ENCODE assay signal across 9 mouse cellular contexts in genomic region chr5:39755375-39755774, GRCm38 (mm10). TPM values are rescaled to one million over a fixed set of nuclear protein-coding genes. Genes with fewer than 3 reads are reported as not detected.
DNase-seq lines count a peak whose midpoint lies in the region; ATAC-seq lines count a peak whose summit lies in the region.
"Not testable (repeated sequence)": the region's sequence is repeated elsewhere in the genome, so short reads cannot be mapped to it uniquely, and the experiment has no call there.
"Had no signal": no experiment of that assay in that cellular context is flagged by ENCODE, and none has a peak within 500 bp of the region (broad histone marks: within the 10 kb centered on the region; RNA-seq: fewer than 3 reads in every experiment).

TSS of gene Hs3st1 (minus strand) at chr5:39755475.

- WGBS in embryonic facial prominence, embryonic 13.5 days = 92% methylated on average over 15 of the region's 15 CpGs
- 93% methylated on average over 15 of the region's 15 CpGs for WGBS in intestine, embryonic 15.5 days
- WGBS in limb, embryonic 15.5 days = 91% methylated on average over 15 of the region's 15 CpGs
- WGBS in neural tube, embryonic 12.5 days = 93% methylated on average over 15 of the region's 15 CpGs

- not testable (repeated sequence) for H3K9ac ChIP-seq in embryonic facial prominence, embryonic 13.5 days; intestine, embryonic 15.5 days; limb, embryonic 15.5 days; neural tube, embryonic 12.5 days

- H3K27me3 ChIP-seq in embryonic facial prominence, embryonic 13.5 days; intestine, embryonic 15.5 days (replicated peaks); limb, embryonic 15.5 days; neural tube, embryonic 12.5 days (replicated peaks): not testable (repeated sequence)

- H3K4me2 ChIP-seq in embryonic facial prominence, embryonic 13.5 days; intestine, embryonic 15.5 days (replicated peaks); limb, embryonic 15.5 days; neural tube, embryonic 12.5 days (replicated peaks): not testable (repeated sequence)

- DNase-seq in adrenal gland, adult 8-10 months; gonadal fat pad, adult 2 months (ENCODE audit: low read depth); left cerebral cortex, adult 18-20 months (ENCODE audit: low spot score in 2 of 2): not testable (repeated sequence)

- H3K36me3 ChIP-seq in embryonic facial prominence, embryonic 13.5 days; intestine, embryonic 15.5 days; limb, embryonic 15.5 days; neural tube, embryonic 12.5 days: not testable (repeated sequence)

- not testable (repeated sequence) for H3K9me3 ChIP-seq in embryonic facial prominence, embryonic 13.5 days; intestine, embryonic 15.5 days; limb, embryonic 15.5 days; neural tube, embryonic 12.5 days

- ATAC-seq in embryonic facial prominence, embryonic 13.5 days (ENCODE audit: insufficient number of reproducible peaks, insufficient read depth, low FRiP score, low TSS enrichment, low read depth); intestine, embryonic 15.5 days; limb, embryonic 15.5 days (ENCODE audit: insufficient number of reproducible peaks, low FRiP score, low TSS enrichment, low read depth); neural tube, embryonic 12.5 days (ENCODE audit: low FRiP score, low read depth): not testable (repeated sequence)

- not testable (repeated sequence) for H3K27ac ChIP-seq in embryonic facial prominence, embryonic 13.5 days; intestine, embryonic 15.5 days; limb, embryonic 15.5 days; neural tube, embryonic 12.5 days

- not testable (repeated sequence) for H3K4me1 ChIP-seq in embryonic facial prominence, embryonic 13.5 days; intestine, embryonic 15.5 days (replicated peaks); limb, embryonic 15.5 days; neural tube, embryonic 12.5 days

- not testable (repeated sequence) for H3K4me3 ChIP-seq in embryonic facial prominence, embryonic 13.5 days; intestine, embryonic 15.5 days (replicated peaks); limb, embryonic 15.5 days; neural tube, embryonic 12.5 days

RNA-seq across cellular contexts. Expression of gene Hs3st1, which starts in this region (rescaled TPM):
- total RNA-seq in adrenal gland, adult 8-10 months (2022) = 10 to 100 TPM in 3 of 4 experiments, 1 to 10 TPM in 1; 7.9 to 26.0 (median 12.5) TPM
- 16.2 and 16.9 TPM in 2 replicates for polyA plus RNA-seq in embryonic facial prominence, embryonic 13.5 days (2015; fragmentation: Nextera tagmentation; extraction: Ambion mirVana)
- polyA plus RNA-seq in gonadal fat pad, adult 2 months (2012; rRNA removed) = 21.2 and 23.2 TPM in 2 replicates
- 9.8 and 10.5 TPM in 2 replicates for polyA plus RNA-seq in intestine, embryonic 15.5 days (2015; fragmentation: Nextera tagmentation; extraction: Ambion mirVana)
- 10 to 100 TPM; 33.3 to 35.8 TPM for total RNA-seq in left cerebral cortex, adult 18-20 months (2021)
- 17.4 and 18.8 TPM in 2 replicates for polyA plus RNA-seq in limb, embryonic 15.5 days (2015; fragmentation: Nextera tagmentation; extraction: Ambion mirVana)
- 10.2 and 12.3 TPM in 2 replicates for polyA plus RNA-seq in neural tube, embryonic 12.5 days (2016; fragmentation: Nextera tagmentation; extraction: Ambion mirVana)
- polyA plus RNA-seq: G1E; inflammation-experienced regulatory T-cells, adult 6 months had no signal
